Mouse (Mus musculus) fibroblast of lung, adult 2 months (primary cell): ENCODE data around the gene Pou1f1.

Experiments used
- DNase-seq: peaks from one replicate; pipeline ENCODE4 v3.0.0-alpha.2; 2011; ENCODE audit warnings: low read depth

Gene Pou1f1

GRCm38 (mm10) chr16:65520211-65520610, at the start of gene Pou1f1:
Gene Pou1f1, plus strand, starts transcription at chr16:65520511.
- no peak for DNase-seq

GRCm38 (mm10) chr16:65470650-65471049, 49.7 kb upstream of the Pou1f1 start:
- no peak for DNase-seq

GRCm38 (mm10) chr16:65472472-65473001, 47.8 kb upstream of the Pou1f1 start:
- peak; percentile 5 for DNase-seq

GRCm38 (mm10) chr16:65485726-65486125, 34.6 kb upstream of the Pou1f1 start:
- DNase-seq, result no peak

- no peak for DNase-seq
Observed at GRCm38 (mm10) chr16:65496030-65496429, 24.3 kb upstream of the Pou1f1 start.

GRCm38 (mm10) chr16:65497049-65497448, 23.3 kb upstream of the Pou1f1 start:
- DNase-seq, result peak; percentile 4

GRCm38 (mm10) chr16:65514223-65514622, 6.1 kb upstream of the Pou1f1 start:
- no peak for DNase-seq

GRCm38 (mm10) chr16:65526004-65526403, 5.7 kb downstream of the Pou1f1 start:
- no peak for DNase-seq

GRCm38 (mm10) chr16:65526695-65527094, 6.4 kb downstream of the Pou1f1 start:
- DNase-seq, result no peak

- DNase-seq, result no peak
Observed at GRCm38 (mm10) chr16:65529589-65529988, 9.3 kb downstream of the Pou1f1 start.

GRCm38 (mm10) chr16:65531663-65532062, 11.4 kb downstream of the Pou1f1 start:
- DNase-seq, result no peak

GRCm38 (mm10) chr16:65533315-65533999, 13.1 kb downstream of the Pou1f1 start:
- peak; percentile 17 for DNase-seq

GRCm38 (mm10) chr16:65543676-65544293, 23.5 kb downstream of the Pou1f1 start:
- no peak for DNase-seq

- no peak for DNase-seq
Observed at GRCm38 (mm10) chr16:65548960-65549359, 28.6 kb downstream of the Pou1f1 start.

- DNase-seq, result no peak
Observed at GRCm38 (mm10) chr16:65550814-65551213, 30.5 kb downstream of the Pou1f1 start.

GRCm38 (mm10) chr16:65554267-65554666, 34.0 kb downstream of the Pou1f1 start:
- no peak for DNase-seq

- DNase-seq, result no peak
Observed at GRCm38 (mm10) chr16:65557369-65557768, 37.1 kb downstream of the Pou1f1 start.

- no peak for DNase-seq
Observed at GRCm38 (mm10) chr16:65559591-65559990, 39.3 kb downstream of the Pou1f1 start.

- no peak for DNase-seq
Observed at GRCm38 (mm10) chr16:65560996-65561962, 41.0 kb downstream of the Pou1f1 start.

- DNase-seq, result peak; percentile 72
Observed at GRCm38 (mm10) chr16:65561963-65562863, 41.9 kb downstream of the Pou1f1 start, which contains the start of gene Chmp2b. Gene Chmp2b, minus strand, starts transcription at chr16:65562726.

- no peak for DNase-seq
Observed at GRCm38 (mm10) chr16:65562864-65563206, 42.5 kb downstream of the Pou1f1 start.
